Mouse (Mus musculus): ENCODE data around the gene Cdh11.
"Not testable (repeated sequence)": the region's sequence is repeated elsewhere in the genome, so short reads cannot be mapped to it uniquely, and the experiment has no call there.

Cdh11 gene

DNA sequence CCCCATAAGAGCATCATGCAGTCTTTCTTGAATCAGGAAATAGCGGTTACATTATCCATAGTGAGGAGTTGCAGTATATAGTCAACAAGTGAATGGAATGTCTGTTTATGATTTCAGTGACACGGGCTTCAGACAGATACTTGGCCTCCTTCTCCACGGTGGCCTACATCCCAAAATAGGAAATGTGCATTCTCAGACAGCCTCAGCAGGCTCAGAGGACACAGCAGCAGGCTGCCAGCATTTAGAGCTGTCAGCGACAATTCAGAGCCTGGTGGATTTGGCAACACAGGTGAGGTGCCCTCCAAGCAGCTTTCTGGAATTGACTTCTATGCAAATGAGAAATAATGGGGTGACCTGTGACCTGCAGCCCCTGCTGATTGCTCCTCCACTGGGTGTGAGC is 69.5 kb downstream of the Cdh11 start:
- DNase-seq (ENCODE audit: low spot score) = no peak

DNA sequence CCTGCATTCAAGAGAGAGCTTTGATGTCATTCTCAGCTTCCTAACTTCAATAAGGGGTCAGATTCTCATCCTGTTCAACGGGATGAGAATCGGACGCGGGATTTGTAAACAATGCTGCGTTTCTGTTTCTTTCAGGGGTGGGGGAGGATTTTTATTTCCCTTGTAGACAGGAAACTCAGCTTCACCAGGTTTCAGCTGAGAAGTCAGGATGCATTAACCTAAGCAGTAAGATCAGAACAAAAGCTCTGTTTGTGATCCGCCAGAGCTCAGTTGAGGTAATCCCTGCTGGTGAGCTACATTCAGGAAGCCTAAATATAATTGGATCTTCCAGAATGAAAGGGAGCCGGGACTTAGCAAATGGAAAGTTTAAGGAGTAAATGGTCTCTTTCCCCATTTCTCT is 78.1 kb downstream of the Cdh11 start:
- no peak for DNase-seq (ENCODE audit: low spot score)

DNA sequence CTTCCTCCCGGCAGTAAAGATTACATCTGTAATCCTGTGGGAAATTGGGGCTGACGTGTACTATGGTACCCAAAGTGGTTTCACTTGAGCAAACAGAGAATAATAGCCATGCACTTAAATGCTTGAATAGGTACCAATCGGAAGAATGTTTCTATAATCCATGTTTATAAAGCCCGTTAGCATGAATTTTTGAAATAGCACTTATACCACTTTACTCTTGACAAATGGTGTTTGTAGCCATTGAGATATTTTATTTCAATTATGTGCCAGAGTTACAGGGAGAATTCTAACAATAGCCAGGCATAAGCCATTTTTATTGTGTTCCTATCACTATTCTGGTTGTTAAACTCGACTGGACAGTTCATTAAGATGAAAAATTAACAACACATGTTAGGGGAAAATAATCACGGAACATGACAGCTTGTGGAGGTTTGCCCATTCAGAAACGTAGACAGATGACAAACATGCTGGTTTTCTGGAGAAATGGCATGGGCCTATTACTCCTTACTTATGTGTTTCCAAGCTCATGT is 80.0 kb downstream of the Cdh11 start:
- DNase-seq (ENCODE audit: low spot score) = no peak

DNA sequence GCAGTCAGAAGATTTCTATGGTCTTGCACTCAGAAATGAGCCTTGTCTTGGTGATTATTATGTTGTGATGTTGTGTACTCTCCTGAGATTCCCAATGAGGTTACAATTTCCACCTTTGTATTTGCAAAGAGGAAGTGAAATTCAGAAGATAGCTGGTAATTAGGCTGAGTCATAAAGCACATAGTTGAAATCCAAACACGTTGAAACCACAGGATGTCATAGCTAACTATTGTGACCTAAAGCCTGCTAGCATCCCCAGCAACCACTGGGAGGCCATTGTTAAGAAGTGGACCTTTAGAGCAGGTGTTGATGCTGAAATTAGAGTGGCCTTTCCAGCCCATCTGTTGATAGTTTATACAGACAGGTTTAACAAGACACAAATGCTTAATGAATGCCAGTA is 85.2 kb downstream of the Cdh11 start:
- DNase-seq (ENCODE audit: low spot score) = no peak

DNA sequence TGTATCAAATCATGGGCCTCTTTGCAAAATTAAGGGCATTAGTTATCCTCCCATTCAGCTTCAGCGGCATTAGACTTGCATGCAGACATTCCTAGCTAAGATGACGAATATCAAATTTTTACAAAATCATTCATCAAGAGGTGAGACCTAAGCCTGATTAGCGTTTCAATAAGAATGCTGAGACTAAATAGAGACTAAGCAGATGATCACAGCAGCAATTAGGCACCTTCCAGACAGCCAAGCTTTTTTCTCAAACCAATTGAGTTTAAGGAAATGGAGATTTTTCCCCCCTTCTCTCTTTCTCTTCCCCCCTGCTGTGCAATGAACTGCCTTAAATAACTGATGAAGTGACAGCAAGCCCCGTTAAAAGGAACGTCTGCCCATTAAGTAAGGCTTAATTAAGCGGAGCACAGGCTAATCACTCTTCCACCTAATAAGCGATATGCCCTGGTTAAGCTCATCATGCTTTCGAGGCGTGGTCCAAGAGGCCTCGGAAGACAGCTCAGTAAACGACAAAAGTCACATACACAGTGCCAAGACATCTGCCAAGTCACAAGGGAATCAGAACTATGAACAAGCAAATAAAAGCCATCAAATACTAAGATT is 87.1 kb downstream of the Cdh11 start:
- no peak for DNase-seq (ENCODE audit: low spot score)

DNA sequence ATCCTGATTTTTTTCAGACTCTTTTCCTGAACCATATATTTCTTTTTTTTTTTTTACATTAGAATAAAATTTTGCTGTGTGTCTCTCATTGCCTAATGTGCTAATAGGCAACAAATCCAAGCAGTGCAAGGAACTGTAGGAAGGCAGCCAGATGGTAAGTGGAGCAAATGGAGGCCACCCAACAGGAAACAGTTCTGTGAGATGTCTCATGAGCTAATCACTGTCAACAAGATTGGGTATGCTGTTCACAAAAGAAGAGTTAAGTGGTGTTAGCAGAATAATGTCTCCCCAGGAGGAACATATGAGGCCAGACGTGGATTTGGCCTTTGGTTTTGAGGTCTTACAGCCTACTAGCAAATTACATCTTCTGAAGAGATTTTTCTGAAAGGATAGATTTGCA is 92.0 kb downstream of the Cdh11 start:
- no peak for DNase-seq (ENCODE audit: low spot score)

DNA sequence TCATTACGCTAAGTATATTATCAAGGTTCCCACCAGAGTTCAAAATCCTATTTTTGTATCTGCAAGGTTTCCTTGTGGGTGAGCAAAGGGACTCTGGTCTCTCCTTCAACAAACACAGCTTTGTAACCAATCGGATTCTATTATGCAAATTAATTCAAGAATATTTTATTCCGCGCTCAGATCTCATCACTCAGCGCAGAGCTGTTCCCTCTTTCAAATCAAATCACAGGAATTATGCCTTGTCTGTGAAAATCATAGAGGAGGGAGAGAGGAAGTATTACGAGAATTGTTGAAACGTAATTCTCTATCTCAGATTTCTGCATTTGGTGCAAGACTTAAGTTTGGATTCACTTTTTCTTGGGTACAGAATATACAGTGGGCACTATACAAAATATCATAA is 100.0 kb downstream of the Cdh11 start:
- not testable (repeated sequence) for DNase-seq (ENCODE audit: low spot score)

DNA sequence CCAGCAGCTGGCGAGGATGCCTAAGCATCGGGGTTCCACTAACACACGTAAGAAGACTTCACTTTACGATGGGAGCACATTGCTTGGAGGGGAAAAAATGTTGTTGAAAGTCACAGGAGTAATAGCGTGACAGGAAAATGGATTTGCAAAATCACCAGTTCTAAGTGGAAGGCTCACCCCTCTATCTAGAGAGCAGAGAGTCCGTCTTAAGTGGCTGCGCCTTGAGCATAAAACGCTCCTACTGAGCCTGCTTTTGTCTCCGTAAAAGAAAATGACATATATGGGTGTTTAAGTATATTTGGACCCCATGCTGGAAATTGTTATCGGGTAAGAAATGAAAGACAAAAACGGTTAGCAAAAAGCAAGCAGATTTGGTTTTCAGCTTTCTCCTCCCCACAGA is 100.4 kb downstream of the Cdh11 start:
- DNase-seq (ENCODE audit: low spot score) = no peak

DNA sequence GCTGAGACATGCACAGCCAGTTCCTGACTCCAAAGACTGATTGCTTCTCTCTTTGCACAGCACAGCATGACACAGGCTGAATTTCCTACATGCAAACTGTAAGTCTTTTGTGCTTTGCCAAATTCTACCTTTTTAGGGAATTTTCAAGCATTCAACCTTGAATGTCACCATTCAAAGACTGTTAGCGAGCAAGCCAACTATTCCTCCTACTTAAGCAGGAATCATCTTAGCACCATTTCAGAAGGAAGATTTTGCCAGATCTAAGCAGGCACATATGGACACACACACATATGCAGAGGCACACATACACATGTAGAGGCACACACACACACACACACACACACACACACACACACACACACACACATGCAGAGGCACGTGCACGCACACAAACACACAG is 108.3 kb downstream of the Cdh11 start:
- DNase-seq (ENCODE audit: low spot score) = no peak

DNA sequence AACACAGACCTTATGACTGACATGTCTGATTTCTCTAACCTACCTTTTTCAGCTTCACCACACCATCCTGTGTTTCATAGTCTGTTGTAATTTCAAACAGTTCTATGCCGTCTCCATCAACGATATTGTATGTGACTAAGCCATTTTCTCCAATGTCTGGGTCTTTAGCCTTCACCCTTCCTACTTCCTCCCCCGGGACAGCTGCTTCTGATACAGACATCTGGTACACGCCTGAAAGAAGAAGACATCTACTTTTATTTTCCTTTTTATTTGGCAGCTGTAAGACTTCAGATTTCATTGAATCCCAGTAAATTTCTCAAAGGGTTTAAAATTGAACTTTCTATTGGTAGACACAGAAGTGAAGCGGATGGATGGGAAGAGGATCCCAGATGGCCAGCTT is 120.9 kb downstream of the Cdh11 start:
- DNase-seq (ENCODE audit: low spot score) = not testable (repeated sequence)

DNA sequence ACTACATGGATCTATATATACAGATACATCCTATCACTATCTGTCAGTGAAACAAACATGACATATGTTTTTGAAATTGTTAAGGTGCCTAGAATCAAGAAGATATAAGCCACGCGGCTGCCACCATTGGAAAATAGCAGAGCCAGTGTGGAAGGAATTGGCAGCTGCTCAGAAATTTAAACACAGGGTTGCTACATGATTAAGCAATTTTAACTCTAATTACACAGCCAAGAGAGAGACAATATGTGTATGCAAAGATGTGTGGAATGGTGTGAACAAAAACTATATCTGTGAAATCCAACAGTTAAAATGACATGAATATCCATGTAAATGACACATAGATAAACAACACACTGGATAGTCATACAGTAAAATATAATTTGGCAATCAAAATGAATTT is 128.9 kb downstream of the Cdh11 start:
- no peak for DNase-seq (ENCODE audit: low spot score)

DNA sequence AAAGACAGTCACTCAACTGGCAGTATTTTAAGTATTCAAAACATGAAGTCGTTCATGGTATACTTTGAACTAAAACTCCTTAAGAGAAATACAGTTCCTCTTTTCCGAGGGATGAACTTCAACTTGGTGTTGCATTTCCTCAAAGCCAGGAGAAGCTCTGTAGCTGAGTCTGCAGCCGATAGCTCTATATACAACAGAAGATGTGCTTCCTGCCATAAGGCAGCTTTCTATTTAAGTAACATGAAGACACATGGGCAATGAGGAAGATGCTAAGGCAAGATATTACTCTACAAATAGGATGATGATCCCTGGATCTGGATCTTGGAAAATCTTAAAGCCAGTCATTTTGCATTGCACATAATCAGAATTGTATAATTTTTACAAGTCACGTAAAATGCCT is 133.5 kb downstream of the Cdh11 start:
- no peak for DNase-seq (ENCODE audit: low spot score)

DNA sequence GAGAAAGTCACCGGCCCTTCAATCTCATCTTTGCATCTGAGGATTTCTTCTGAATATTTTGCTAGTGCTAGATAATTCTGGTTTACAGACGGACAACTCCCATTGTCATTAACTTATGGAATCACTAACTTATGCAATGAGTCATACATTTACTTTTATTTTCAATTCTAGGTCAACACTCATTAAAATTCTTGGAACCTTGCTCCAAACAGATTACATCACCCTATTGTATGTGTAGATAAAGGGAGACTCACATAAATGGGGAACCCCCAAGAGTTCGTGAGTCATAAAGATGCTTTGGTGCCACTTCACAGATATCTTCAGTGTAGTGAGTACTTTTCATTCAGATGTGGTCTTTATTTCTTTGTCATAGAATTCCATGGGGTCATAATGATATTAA is 158.3 kb downstream of the Cdh11 start:
- no peak for DNase-seq (ENCODE audit: low spot score)

DNA sequence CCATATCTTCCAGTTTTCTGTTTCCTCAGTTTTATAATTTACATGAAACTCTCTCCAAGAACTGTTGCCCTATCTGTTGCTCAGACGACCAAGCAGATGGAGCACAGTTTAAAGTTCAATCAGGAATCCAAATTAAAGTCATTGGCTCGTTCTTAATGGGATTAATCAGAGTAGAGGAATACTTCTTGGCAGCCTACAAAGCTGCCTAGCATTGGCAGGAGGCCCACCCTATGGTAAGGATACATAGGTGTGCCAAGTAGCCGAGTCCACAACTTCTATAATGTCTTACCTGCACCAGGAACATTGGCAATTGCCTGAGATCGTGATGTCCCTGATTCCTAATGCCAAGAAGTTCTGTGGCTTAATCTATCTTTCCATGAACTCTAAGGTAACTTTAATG is 173.3 kb downstream of the Cdh11 start:
- no peak for DNase-seq (ENCODE audit: low spot score)

DNA sequence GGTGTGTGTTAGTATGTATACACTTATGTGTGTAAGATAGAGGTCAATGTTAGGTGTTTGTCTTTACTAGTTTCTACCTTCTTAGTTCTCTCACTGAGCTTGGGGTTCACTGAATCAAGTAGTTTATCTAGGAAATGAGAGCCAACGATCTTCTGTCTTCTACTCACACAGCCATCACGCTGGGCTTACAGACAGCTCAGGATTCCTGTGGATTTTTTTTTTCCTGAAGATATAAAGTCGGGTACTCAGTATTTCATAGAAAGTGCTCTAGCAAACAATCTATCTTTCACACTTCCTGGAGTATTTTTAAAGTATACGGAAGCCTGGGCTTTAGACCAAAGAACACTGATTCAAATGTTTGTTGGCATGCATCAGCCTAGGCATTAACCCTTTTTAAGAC is 184.1 kb downstream of the Cdh11 start:
- no peak for DNase-seq (ENCODE audit: low spot score)

DNA sequence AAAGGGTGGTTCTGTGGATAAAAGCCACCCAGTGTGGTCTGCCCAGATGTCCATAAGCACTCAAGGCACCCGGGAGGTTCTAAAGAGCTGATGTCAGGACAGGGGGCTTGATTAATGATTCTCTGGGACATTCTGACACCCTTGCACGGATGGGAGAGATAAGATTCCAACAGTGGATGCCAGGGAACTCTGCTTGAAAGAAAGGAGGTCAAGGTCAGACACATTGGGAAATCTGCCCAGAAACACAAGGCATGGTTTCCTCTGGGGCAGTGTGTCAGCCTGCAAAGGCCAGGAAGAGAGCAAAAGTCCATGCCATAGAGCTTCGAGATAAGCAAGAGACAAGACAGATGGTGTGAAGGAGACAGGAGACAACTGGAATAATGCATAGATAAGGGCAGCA is 188.9 kb downstream of the Cdh11 start:
- DNase-seq (ENCODE audit: low spot score) = peak; percentile 54

DNA sequence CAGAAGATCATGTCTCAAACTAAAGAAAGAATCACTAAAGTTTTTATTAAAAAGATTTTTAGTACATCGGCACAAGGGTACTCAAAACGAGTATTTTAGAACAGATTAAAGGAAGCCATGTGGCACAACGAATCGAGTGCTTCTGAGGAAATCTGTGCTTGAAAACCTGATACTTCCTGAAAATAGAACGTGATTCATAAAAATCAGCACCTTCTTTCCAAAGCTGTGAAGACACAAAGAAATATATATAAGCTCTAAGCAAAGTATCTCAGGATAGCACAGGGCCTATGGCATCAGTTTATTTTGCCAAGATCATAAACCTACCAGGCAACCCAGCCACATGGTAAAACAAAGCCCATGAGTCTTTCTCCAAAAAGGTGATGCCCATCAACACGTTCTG is 191.5 kb downstream of the Cdh11 start:
- no peak for DNase-seq (ENCODE audit: low spot score)
